In genomic region chr13:22854760-22855159, GRCm38 (mm10) we compare ENCODE assay signal across 47 mouse cellular contexts. TPM values are rescaled to one million over a fixed set of nuclear protein-coding genes. Genes with fewer than 3 reads are reported as not detected.
"Had no signal": no experiment of that assay in that cellular context is flagged by ENCODE, and none has a peak within 500 bp of the region (broad histone marks: within the 10 kb centered on the region; RNA-seq: fewer than 3 reads in every experiment).

No protein-coding gene starts in this region.

- H3K27ac ChIP-seq: limb, embryonic 10.5 days; limb, embryonic 12.5 days; limb, embryonic 13.5 days; limb, embryonic 15.5 days; liver, embryonic 12.5 days; liver, embryonic 13.5 days; liver, embryonic 14.5 days; liver, embryonic 15.5 days; lung, embryonic 15.5 days; macrophage; midbrain, embryonic 10.5 days; midbrain, embryonic 12.5 days; midbrain, embryonic 13.5 days; midbrain, embryonic 15.5 days; neural tube, embryonic 12.5 days had no signal

- H3K4me3 ChIP-seq: limb, embryonic 10.5 days; limb, embryonic 12.5 days; limb, embryonic 13.5 days; limb, embryonic 15.5 days; liver, embryonic 12.5 days; liver, embryonic 13.5 days; liver, embryonic 15.5 days; lung, embryonic 15.5 days; megakaryocyte, embryonic 14.5 days; midbrain, embryonic 10.5 days; midbrain, embryonic 12.5 days; midbrain, embryonic 13.5 days; midbrain, embryonic 15.5 days; myocyte; neural tube, embryonic 12.5 days had no signal

- H3K27me3 ChIP-seq: limb, embryonic 12.5 days; limb, embryonic 13.5 days; limb, embryonic 15.5 days; liver, embryonic 12.5 days; liver, embryonic 13.5 days; liver, embryonic 15.5 days; lung, embryonic 15.5 days; megakaryocyte, embryonic 14.5 days; midbrain, embryonic 12.5 days; midbrain, embryonic 13.5 days; midbrain, embryonic 15.5 days; neural tube, embryonic 12.5 days had no signal

- H3K4me1 ChIP-seq: limb, embryonic 10.5 days; limb, embryonic 12.5 days; limb, embryonic 13.5 days; limb, embryonic 15.5 days; liver, embryonic 12.5 days; liver, embryonic 13.5 days; liver, embryonic 15.5 days; lung, embryonic 15.5 days; megakaryocyte, embryonic 14.5 days; midbrain, embryonic 10.5 days; midbrain, embryonic 12.5 days; midbrain, embryonic 13.5 days; midbrain, embryonic 15.5 days; neural tube, embryonic 12.5 days had no signal

- ATAC-seq: liver, embryonic 12.5 days; liver, postnatal 0 days; lung, postnatal 0 days; midbrain, embryonic 13.5 days; midbrain, embryonic 15.5 days; midbrain, embryonic 16.5 days had no signal

- H3K9ac ChIP-seq: limb, embryonic 12.5 days; limb, embryonic 13.5 days; limb, embryonic 15.5 days; liver, embryonic 12.5 days; liver, embryonic 13.5 days; liver, embryonic 14.5 days; liver, embryonic 15.5 days; liver, postnatal 0 days; lung, embryonic 14.5 days; lung, embryonic 15.5 days; midbrain, embryonic 12.5 days; midbrain, embryonic 13.5 days; midbrain, embryonic 15.5 days; neural tube, embryonic 12.5 days had no signal

- H3K4me2 ChIP-seq: limb, embryonic 12.5 days; limb, embryonic 13.5 days; limb, embryonic 15.5 days; liver, embryonic 11.5 days; liver, embryonic 12.5 days; liver, embryonic 13.5 days; liver, embryonic 15.5 days; lung, embryonic 14.5 days; lung, embryonic 15.5 days; midbrain, embryonic 11.5 days; midbrain, embryonic 12.5 days; midbrain, embryonic 13.5 days; midbrain, embryonic 15.5 days; neural tube, embryonic 12.5 days had no signal

- H3K9me3 ChIP-seq: limb, embryonic 10.5 days; limb, embryonic 12.5 days; limb, embryonic 13.5 days; limb, embryonic 15.5 days; liver, embryonic 12.5 days; liver, embryonic 13.5 days; liver, embryonic 15.5 days; lung, embryonic 15.5 days; midbrain, embryonic 10.5 days; midbrain, embryonic 12.5 days; midbrain, embryonic 13.5 days; midbrain, embryonic 15.5 days; neural tube, embryonic 12.5 days had no signal

- DNase-seq: left cerebral cortex, postnatal 4 days; liver; liver, embryonic 13.5 days; liver, postnatal 0 days; lung, adult 18-20 months; lung, adult 2 months; lung, embryonic 14.5 days; lung, postnatal 10 days; lung, postnatal 14 days; lung, postnatal 36 days; lung, postnatal 4 days; midbrain, embryonic 14.5 days had no signal

- H3K36me3 ChIP-seq: limb, embryonic 10.5 days; limb, embryonic 12.5 days; limb, embryonic 13.5 days; limb, embryonic 15.5 days; liver, embryonic 12.5 days; liver, embryonic 13.5 days; liver, embryonic 15.5 days; lung, embryonic 15.5 days; midbrain, embryonic 10.5 days; midbrain, embryonic 12.5 days; midbrain, embryonic 13.5 days; midbrain, embryonic 15.5 days; neural tube, embryonic 12.5 days had no signal

RNA-seq across cellular contexts. Expression of gene Vmn1r211, which starts 2.6 kb away (rescaled TPM):
- total RNA-seq: left cerebral cortex, postnatal 10 days; left cerebral cortex, postnatal 14 days; left cerebral cortex, postnatal 25 days; left cerebral cortex, postnatal 36 days; left cerebral cortex, postnatal 4 days; liver, adult 2 months; megakaryocyte progenitor cell, adult 5-6 weeks; megakaryocyte, adult 5-6 weeks; megakaryocyte-erythroid progenitor cell, adult 5-6 weeks; midbrain, postnatal 0 days; monocyte, adult 5-6 weeks had no signal
- polyA plus RNA-seq: limb, embryonic 10.5 days; limb, embryonic 11.5 days; limb, embryonic 12.5 days; limb, embryonic 13.5 days; limb, embryonic 14.5 days; limb, embryonic 15.5 days; liver, adult 2 months; liver, embryonic 11.5 days; liver, embryonic 12.5 days; liver, embryonic 13.5 days; liver, embryonic 14.5 days; liver, embryonic 15.5 days; liver, embryonic 16.5 days; liver, postnatal 0 days; lung, adult 2 months; lung, embryonic 14.5 days; lung, embryonic 15.5 days; lung, embryonic 16.5 days; lung, postnatal 0 days; macrophage; midbrain, embryonic 10.5 days; midbrain, embryonic 11.5 days; midbrain, embryonic 12.5 days; midbrain, embryonic 13.5 days; midbrain, embryonic 14.5 days; midbrain, embryonic 15.5 days; midbrain, embryonic 16.5 days; midbrain, postnatal 0 days; myocyte; neural tube, embryonic 11.5 days; neural tube, embryonic 12.5 days had no signal

RNA-seq across cellular contexts. Expression of gene Vmn1r210, which starts 23.6 kb away (rescaled TPM):
- total RNA-seq: left cerebral cortex, postnatal 10 days; left cerebral cortex, postnatal 14 days; left cerebral cortex, postnatal 25 days; left cerebral cortex, postnatal 36 days; left cerebral cortex, postnatal 4 days; liver, adult 2 months; megakaryocyte progenitor cell, adult 5-6 weeks; megakaryocyte, adult 5-6 weeks; megakaryocyte-erythroid progenitor cell, adult 5-6 weeks; midbrain, postnatal 0 days; monocyte, adult 5-6 weeks had no signal
- polyA plus RNA-seq: limb, embryonic 10.5 days; limb, embryonic 11.5 days; limb, embryonic 12.5 days; limb, embryonic 13.5 days; limb, embryonic 14.5 days; limb, embryonic 15.5 days; liver, adult 2 months; liver, embryonic 11.5 days; liver, embryonic 12.5 days; liver, embryonic 13.5 days; liver, embryonic 14.5 days; liver, embryonic 15.5 days; liver, embryonic 16.5 days; liver, postnatal 0 days; lung, adult 2 months; lung, embryonic 14.5 days; lung, embryonic 15.5 days; lung, embryonic 16.5 days; lung, postnatal 0 days; macrophage; midbrain, embryonic 10.5 days; midbrain, embryonic 11.5 days; midbrain, embryonic 12.5 days; midbrain, embryonic 13.5 days; midbrain, embryonic 14.5 days; midbrain, embryonic 15.5 days; midbrain, embryonic 16.5 days; midbrain, postnatal 0 days; myocyte; neural tube, embryonic 11.5 days; neural tube, embryonic 12.5 days had no signal

RNA-seq across cellular contexts. Expression of gene Vmn1r212, which starts 29.2 kb away (rescaled TPM):
- total RNA-seq: left cerebral cortex, postnatal 10 days; left cerebral cortex, postnatal 14 days; left cerebral cortex, postnatal 25 days; left cerebral cortex, postnatal 36 days; left cerebral cortex, postnatal 4 days; liver, adult 2 months; megakaryocyte progenitor cell, adult 5-6 weeks; megakaryocyte, adult 5-6 weeks; megakaryocyte-erythroid progenitor cell, adult 5-6 weeks; midbrain, postnatal 0 days; monocyte, adult 5-6 weeks had no signal
- polyA plus RNA-seq: limb, embryonic 10.5 days; limb, embryonic 11.5 days; limb, embryonic 12.5 days; limb, embryonic 13.5 days; limb, embryonic 14.5 days; limb, embryonic 15.5 days; liver, adult 2 months; liver, embryonic 11.5 days; liver, embryonic 12.5 days; liver, embryonic 13.5 days; liver, embryonic 14.5 days; liver, embryonic 15.5 days; liver, embryonic 16.5 days; liver, postnatal 0 days; lung, adult 2 months; lung, embryonic 14.5 days; lung, embryonic 15.5 days; lung, embryonic 16.5 days; lung, postnatal 0 days; macrophage; midbrain, embryonic 10.5 days; midbrain, embryonic 11.5 days; midbrain, embryonic 12.5 days; midbrain, embryonic 13.5 days; midbrain, embryonic 14.5 days; midbrain, embryonic 15.5 days; midbrain, embryonic 16.5 days; midbrain, postnatal 0 days; myocyte; neural tube, embryonic 11.5 days; neural tube, embryonic 12.5 days had no signal

RNA-seq across cellular contexts. Expression of gene Vmn1r209, which starts 45.3 kb away (rescaled TPM):
- total RNA-seq: left cerebral cortex, postnatal 36 days; liver, adult 2 months; megakaryocyte progenitor cell, adult 5-6 weeks; megakaryocyte, adult 5-6 weeks; megakaryocyte-erythroid progenitor cell, adult 5-6 weeks; midbrain, postnatal 0 days; monocyte, adult 5-6 weeks had no signal
- polyA plus RNA-seq: limb, embryonic 10.5 days; limb, embryonic 11.5 days; limb, embryonic 12.5 days; limb, embryonic 13.5 days; limb, embryonic 14.5 days; limb, embryonic 15.5 days; liver, adult 2 months; liver, embryonic 11.5 days; liver, embryonic 12.5 days; liver, embryonic 13.5 days; liver, embryonic 14.5 days; liver, embryonic 15.5 days; liver, embryonic 16.5 days; liver, postnatal 0 days; lung, adult 2 months; lung, embryonic 14.5 days; lung, embryonic 15.5 days; lung, embryonic 16.5 days; lung, postnatal 0 days; macrophage; midbrain, embryonic 10.5 days; midbrain, embryonic 11.5 days; midbrain, embryonic 12.5 days; midbrain, embryonic 13.5 days; midbrain, embryonic 14.5 days; midbrain, embryonic 15.5 days; midbrain, embryonic 16.5 days; midbrain, postnatal 0 days; myocyte; neural tube, embryonic 11.5 days; neural tube, embryonic 12.5 days had no signal
